Mouse (Mus musculus): ENCODE measurements at regions not wholly inside any gene's neighbourhood (a gene's known extent, or its start where the extent isn't known, plus 50 kb on each side); places are given as distances from the start of the nearest gene placed in this dataset.

GRCm38 (mm10) chr9:41705461-41705903 is 418.6 kb downstream of the Sorl1 start:
- no peak overlapping the region for H3K4me3 ChIP-seq
- H3K27me3 ChIP-seq, result no peaks in the 10 kb centered on the region
- no peak overlapping the region; the same call in 1 of the 2 replicates for H3K27ac ChIP-seq
- H3K36me3 ChIP-seq, result no peaks in the 10 kb centered on the region
- H3K4me2 ChIP-seq, result peak overlapping the region; percentile 8; the same call in 1 of the 2 replicates
- H3K9me3 ChIP-seq (replicated peaks), result no peaks in the 10 kb centered on the region
- peaks cover 4% of the 10 kb centered on the region; the same call in 1 of the 2 replicates for H3K4me1 ChIP-seq (replicated peaks)
- WGBS, result 57% methylated on average over 8 of the region's 8 CpGs
- no peak overlapping the region for H3K9ac ChIP-seq
- ATAC-seq (replicated peaks; ENCODE audit: insufficient number of reproducible peaks, insufficient read depth, low FRiP score, low read depth), result no peak

- Histone ChIP-seq H3K4me2 (no peak overlapping the region), H3K27ac (no peak overlapping the region), H3K4me1 (replicated peaks) (peaks cover 9% of the 10 kb centered on the region; the same call in 1 of the 2 replicates), H3K9ac (no peak overlapping the region), H3K36me3 (no peaks in the 10 kb centered on the region), H3K27me3 (no peaks in the 10 kb centered on the region), H3K4me3 (no peak overlapping the region), H3K9me3 (replicated peaks) (no peaks in the 10 kb centered on the region)
- no peak for ATAC-seq (replicated peaks; ENCODE audit: insufficient number of reproducible peaks, insufficient read depth, low FRiP score, low read depth)
- WGBS, result 67% methylated on average over 6 of the region's 6 CpGs
Measured at GRCm38 (mm10) chr9:41703091-41703490, 421.0 kb downstream of the Sorl1 start.

GRCm38 (mm10) chr9:41700683-41701082 is 423.4 kb downstream of the Sorl1 start:
- 24% methylated on average over 6 of the region's 6 CpGs for WGBS
- H3K4me2 ChIP-seq, result no peak overlapping the region

GRCm38 (mm10) chr9:41699031-41699430 is 425.1 kb downstream of the Sorl1 start:
- WGBS, result 75% methylated on average over 4 of the region's 4 CpGs
- no peak for ATAC-seq (replicated peaks; ENCODE audit: insufficient number of reproducible peaks, insufficient read depth, low FRiP score, low read depth)

More at GRCm38 (mm10) chr9:41700683-41701082, 423.4 kb downstream of the Sorl1 start:
- Histone ChIP-seq H3K9ac (no peak overlapping the region), H3K27ac (no peak overlapping the region), H3K4me1 (replicated peaks) (peaks cover 6% of the 10 kb centered on the region; the same call in 1 of the 2 replicates), H3K9me3 (replicated peaks) (no peaks in the 10 kb centered on the region), H3K36me3 (no peaks in the 10 kb centered on the region), H3K27me3 (no peaks in the 10 kb centered on the region), H3K4me3 (no peak overlapping the region)
- ATAC-seq (replicated peaks; ENCODE audit: insufficient number of reproducible peaks, insufficient read depth, low FRiP score, low read depth), result no peak

GRCm38 (mm10) chr9:41697611-41698467 is 426.3 kb downstream of the Sorl1 start:
- Histone ChIP-seq H3K4me3 (no peak overlapping the region), H3K9ac (no peak overlapping the region), H3K4me1 (replicated peaks) (peaks cover 6% of the 10 kb centered on the region; the same call in 1 of the 2 replicates), H3K4me2 (no peak overlapping the region), H3K36me3 (no peaks in the 10 kb centered on the region), H3K27ac (no peak overlapping the region), H3K27me3 (no peaks in the 10 kb centered on the region), H3K9me3 (replicated peaks) (no peaks in the 10 kb centered on the region)
- ATAC-seq (replicated peaks; ENCODE audit: insufficient number of reproducible peaks, insufficient read depth, low FRiP score, low read depth), result no peak
- WGBS, result 72% methylated on average over 24 of the region's 24 CpGs

More at GRCm38 (mm10) chr9:41699031-41699430, 425.1 kb downstream of the Sorl1 start:
- no peaks in the 10 kb centered on the region for H3K36me3 ChIP-seq
- no peak overlapping the region for H3K4me2 ChIP-seq
- peaks cover 6% of the 10 kb centered on the region; the same call in 1 of the 2 replicates for H3K4me1 ChIP-seq (replicated peaks)
- no peak overlapping the region for H3K27ac ChIP-seq
- H3K9me3 ChIP-seq (replicated peaks), result no peaks in the 10 kb centered on the region
- no peak overlapping the region for H3K9ac ChIP-seq
- H3K27me3 ChIP-seq, result no peaks in the 10 kb centered on the region
- no peak overlapping the region for H3K4me3 ChIP-seq

- Histone ChIP-seq H3K27ac (no peak overlapping the region), H3K9ac (no peak overlapping the region), H3K9me3 (replicated peaks) (no peaks in the 10 kb centered on the region), H3K4me1 (replicated peaks) (peaks cover 6% of the 10 kb centered on the region; the same call in 1 of the 2 replicates), H3K4me2 (no peak overlapping the region), H3K36me3 (no peaks in the 10 kb centered on the region), H3K4me3 (no peak overlapping the region), H3K27me3 (no peaks in the 10 kb centered on the region)
- ATAC-seq (replicated peaks; ENCODE audit: insufficient number of reproducible peaks, insufficient read depth, low FRiP score, low read depth), result no peak
Measured at GRCm38 (mm10) chr9:41697160-41697559, 426.9 kb downstream of the Sorl1 start.

GRCm38 (mm10) chr9:41682911-41683310 is 441.2 kb downstream of the Sorl1 start:
- H3K4me1 ChIP-seq (replicated peaks), result no peaks in the 10 kb centered on the region
- no peak overlapping the region for H3K27ac ChIP-seq
- no peak overlapping the region for H3K4me3 ChIP-seq
- no peaks in the 10 kb centered on the region for H3K9me3 ChIP-seq (replicated peaks)
- no peak overlapping the region for H3K4me2 ChIP-seq
- no peak for ATAC-seq (replicated peaks; ENCODE audit: insufficient number of reproducible peaks, insufficient read depth, low FRiP score, low read depth)
- WGBS, result 70% methylated on average over 1 of the region's 1 CpGs
- H3K9ac ChIP-seq, result no peak overlapping the region
- H3K36me3 ChIP-seq, result no peaks in the 10 kb centered on the region
- H3K27me3 ChIP-seq, result no peaks in the 10 kb centered on the region

GRCm38 (mm10) chr9:41675656-41676055 is 448.4 kb downstream of the Sorl1 start:
- Histone ChIP-seq H3K9ac (no peak overlapping the region), H3K9me3 (replicated peaks) (no peaks in the 10 kb centered on the region), H3K4me1 (replicated peaks) (no peaks in the 10 kb centered on the region), H3K27ac (no peak overlapping the region), H3K27me3 (no peaks in the 10 kb centered on the region), H3K4me2 (no peak overlapping the region), H3K4me3 (no peak overlapping the region), H3K36me3 (no peaks in the 10 kb centered on the region)
- ATAC-seq (replicated peaks; ENCODE audit: insufficient number of reproducible peaks, insufficient read depth, low FRiP score, low read depth), result no peak
- 77% methylated on average over 2 of the region's 2 CpGs for WGBS

- Histone ChIP-seq H3K9ac (no peak overlapping the region), H3K27ac (no peak overlapping the region), H3K27me3 (no peaks in the 10 kb centered on the region), H3K9me3 (replicated peaks) (no peaks in the 10 kb centered on the region), H3K36me3 (no peaks in the 10 kb centered on the region), H3K4me1 (replicated peaks) (no peaks in the 10 kb centered on the region), H3K4me2 (no peak overlapping the region), H3K4me3 (no peak overlapping the region)
- ATAC-seq (replicated peaks; ENCODE audit: insufficient number of reproducible peaks, insufficient read depth, low FRiP score, low read depth), result no peak
- 50% methylated on average over 2 of the region's 2 CpGs for WGBS
Measured at GRCm38 (mm10) chr9:41672958-41673357, 451.1 kb downstream of the Sorl1 start.

GRCm38 (mm10) chr9:41668741-41669140 is 455.4 kb downstream of the Sorl1 start:
- no peak overlapping the region for H3K4me3 ChIP-seq
- ATAC-seq (replicated peaks; ENCODE audit: insufficient number of reproducible peaks, insufficient read depth, low FRiP score, low read depth), result no peak
- H3K4me2 ChIP-seq, result no peak overlapping the region
- no peaks in the 10 kb centered on the region for H3K9me3 ChIP-seq (replicated peaks)
- no peaks in the 10 kb centered on the region for H3K36me3 ChIP-seq
- H3K27ac ChIP-seq, result no peak overlapping the region
- H3K27me3 ChIP-seq, result no peaks in the 10 kb centered on the region
- no peak overlapping the region for H3K9ac ChIP-seq
- H3K4me1 ChIP-seq (replicated peaks), result no peaks in the 10 kb centered on the region
- WGBS, result 71% methylated on average over 1 of the region's 1 CpGs

- WGBS, result 74% methylated on average over 10 of the region's 10 CpGs
- H3K9ac ChIP-seq, result no peak overlapping the region
- no peaks in the 10 kb centered on the region for H3K36me3 ChIP-seq
- no peaks in the 10 kb centered on the region for H3K4me1 ChIP-seq (replicated peaks)
- H3K27ac ChIP-seq, result no peak overlapping the region
- no peaks in the 10 kb centered on the region for H3K9me3 ChIP-seq (replicated peaks)
- no peaks in the 10 kb centered on the region for H3K27me3 ChIP-seq
- H3K4me3 ChIP-seq, result no peak overlapping the region
- H3K4me2 ChIP-seq, result no peak overlapping the region
- no peak for ATAC-seq (replicated peaks; ENCODE audit: insufficient number of reproducible peaks, insufficient read depth, low FRiP score, low read depth)
Measured at GRCm38 (mm10) chr9:41665000-41665685, 459.0 kb downstream of the Sorl1 start.
